Mouse (Mus musculus): ENCODE measurements around the gene Cdh24. TPM values are rescaled to one million over a fixed set of nuclear protein-coding genes. Genes with fewer than 3 reads are reported as not detected.

Gene Cdh24
- total and polyA plus RNA-seq, 3 experiments = 0.18 to 1.1 (median 0.31) TPM

GRCm38 (mm10) chr14:54682396-54682795 lies 41.2 kb upstream of the Cdh24 start:
- intact Hi-C loops (cut with DNase I) = loop anchor here (10.0 kb wide), 2 partner anchors 332 to 428 kb away; partner anchors contain the start of genes Abhd4, Dad1 and Ngdn
- H3K36me3 ChIP-seq (ENCODE audit: control insufficient read depth, insufficient read depth, low read length) = peaks cover 21% of the 10 kb centered on the region
- WGBS = 65% methylated on average over 3 of the region's 3 CpGs

GRCm38 (mm10) chr14:54678657-54679304 lies 37.6 kb upstream of the Cdh24 start:
- Histone ChIP-seq H3K9ac (ENCODE audit: low read depth, low read length) (no peak overlapping the region), H3K27me3 (ENCODE audit: control insufficient read depth, insufficient read depth, low read length) (no peaks in the 10 kb centered on the region), H3K27ac (no peak overlapping the region), H3K4me3 (no peak overlapping the region), H3K36me3 (ENCODE audit: control insufficient read depth, insufficient read depth, low read length) (peaks cover 27% of the 10 kb centered on the region), H3K79me2 (replicated peaks; ENCODE audit: control insufficient read depth, insufficient read depth, low read length) (peaks cover 8% of the 10 kb centered on the region), H3K4me1 (ENCODE audit: control insufficient read depth, insufficient read depth, low read length) (peaks cover 3% of the 10 kb centered on the region)
- DNase-seq = no peak
- intact Hi-C loops (cut with DNase I) = no loop called here
- TF ChIP-seq POLR2A (IDR thresholded peaks at IDR 0.05; ENCODE audit: insufficient read depth, low read depth, low read length) = no peak
- WGBS = 85% methylated on average over 16 of the region's 16 CpGs

More at GRCm38 (mm10) chr14:54682396-54682795, 41.2 kb upstream of the Cdh24 start:
- no peak for TF ChIP-seq CTCF (IDR thresholded peaks at IDR 0.05)
- TF ChIP-seq EP300 (IDR thresholded peaks at IDR 0.05; ENCODE audit: insufficient read depth, low read depth, low read length) = no peak
- no peak for TF ChIP-seq POLR2A (IDR thresholded peaks at IDR 0.05; ENCODE audit: insufficient read depth, low read depth, low read length)
- H3K9ac ChIP-seq (ENCODE audit: low read depth, low read length) = no peak overlapping the region
- H3K4me3 ChIP-seq = no peak overlapping the region
- H3K4me1 ChIP-seq (ENCODE audit: control insufficient read depth, insufficient read depth, low read length) = peaks cover 2% of the 10 kb centered on the region; the same call in 1 of the 2 replicates
- peaks cover 8% of the 10 kb centered on the region for H3K79me2 ChIP-seq (replicated peaks; ENCODE audit: control insufficient read depth, insufficient read depth, low read length)
- no peaks in the 10 kb centered on the region for H3K27me3 ChIP-seq (ENCODE audit: control insufficient read depth, insufficient read depth, low read length)
- DNase-seq = no peak
- H3K27ac ChIP-seq = no peak overlapping the region

GRCm38 (mm10) chr14:54676290-54676689 lies 35.1 kb upstream of the Cdh24 start:
- peaks cover 16% of the 10 kb centered on the region for H3K36me3 ChIP-seq (ENCODE audit: control insufficient read depth, insufficient read depth, low read length)
- intact Hi-C loops (cut with DNase I) = no loop called here
- no peak overlapping the region for H3K9ac ChIP-seq (ENCODE audit: low read depth, low read length)
- DNase-seq = no peak
- H3K4me3 ChIP-seq = no peak overlapping the region
- H3K4me1 ChIP-seq (ENCODE audit: control insufficient read depth, insufficient read depth, low read length) = peaks cover 1% of the 10 kb centered on the region; the same call in 1 of the 2 replicates
- H3K79me2 ChIP-seq (replicated peaks; ENCODE audit: control insufficient read depth, insufficient read depth, low read length) = 0 out of 2 replicates have a peak, but pooled peaks cover 1% of the 10 kb centered on the region
- 71% methylated on average over 5 of the region's 5 CpGs for WGBS
- no peaks in the 10 kb centered on the region for H3K27me3 ChIP-seq (ENCODE audit: control insufficient read depth, insufficient read depth, low read length)
- H3K27ac ChIP-seq = no peak overlapping the region
- no peak for TF ChIP-seq CTCF (IDR thresholded peaks at IDR 0.05)
- no peak for TF ChIP-seq EP300 (IDR thresholded peaks at IDR 0.05; ENCODE audit: insufficient read depth, low read depth, low read length)
- TF ChIP-seq POLR2A (IDR thresholded peaks at IDR 0.05; ENCODE audit: insufficient read depth, low read depth, low read length) = no peak

- 0 out of 2 replicates have a peak, but pooled peaks cover 1% of the 10 kb centered on the region for H3K79me2 ChIP-seq (replicated peaks; ENCODE audit: control insufficient read depth, insufficient read depth, low read length)
- peaks cover 1% of the 10 kb centered on the region; the same call in 1 of the 2 replicates for H3K4me1 ChIP-seq (ENCODE audit: control insufficient read depth, insufficient read depth, low read length)
- WGBS = 49% methylated on average over 2 of the region's 2 CpGs
- no peaks in the 10 kb centered on the region for H3K27me3 ChIP-seq (ENCODE audit: control insufficient read depth, insufficient read depth, low read length)
- no peak overlapping the region for H3K9ac ChIP-seq (ENCODE audit: low read depth, low read length)
- H3K4me3 ChIP-seq = no peak overlapping the region
- H3K27ac ChIP-seq = no peak overlapping the region
- DNase-seq = no peak
- intact Hi-C loops (cut with DNase I) = no loop called here
- TF ChIP-seq CTCF (IDR thresholded peaks at IDR 0.05) = no peak
- TF ChIP-seq POLR2A (IDR thresholded peaks at IDR 0.05; ENCODE audit: insufficient read depth, low read depth, low read length) = no peak
- H3K36me3 ChIP-seq (ENCODE audit: control insufficient read depth, insufficient read depth, low read length) = peaks cover 16% of the 10 kb centered on the region
These were observed 33.2 kb upstream of the Cdh24 start for GRCm38 (mm10) chr14:54674317-54674716.

GRCm38 (mm10) chr14:54669381-54669780 lies 28.2 kb upstream of the Cdh24 start:
- Histone ChIP-seq H3K27ac (no peak overlapping the region), H3K36me3 (ENCODE audit: control insufficient read depth, insufficient read depth, low read length) (peaks cover 5% of the 10 kb centered on the region), H3K4me1 (ENCODE audit: control insufficient read depth, insufficient read depth, low read length) (no peaks in the 10 kb centered on the region), H3K27me3 (ENCODE audit: control insufficient read depth, insufficient read depth, low read length) (no peaks in the 10 kb centered on the region), H3K9ac (ENCODE audit: low read depth, low read length) (no peak overlapping the region), H3K79me2 (replicated peaks; ENCODE audit: control insufficient read depth, insufficient read depth, low read length) (no peaks in the 10 kb centered on the region), H3K4me3 (no peak overlapping the region)
- intact Hi-C loops (cut with DNase I) = loop anchor here (1.0 kb wide), 1 partner anchor 32 kb away; no protein-coding TSS in a partner anchor
- WGBS = 67% methylated on average over 4 of the region's 4 CpGs
- DNase-seq = peak; percentile 39 to 63
- no peak for TF ChIP-seq EP300 (IDR thresholded peaks at IDR 0.05; ENCODE audit: insufficient read depth, low read depth, low read length)
- peak; percentile 89 for TF ChIP-seq CTCF (IDR thresholded peaks at IDR 0.05)

- no peak for TF ChIP-seq POLR2A (IDR thresholded peaks at IDR 0.05; ENCODE audit: insufficient read depth, low read depth, low read length)
- no peak for TF ChIP-seq EP300 (IDR thresholded peaks at IDR 0.05; ENCODE audit: insufficient read depth, low read depth, low read length)
- no peak for TF ChIP-seq CTCF (IDR thresholded peaks at IDR 0.05)
- Histone ChIP-seq H3K9ac (ENCODE audit: low read depth, low read length) (no peak overlapping the region), H3K79me2 (replicated peaks; ENCODE audit: control insufficient read depth, insufficient read depth, low read length) (no peaks in the 10 kb centered on the region), H3K27me3 (ENCODE audit: control insufficient read depth, insufficient read depth, low read length) (no peaks in the 10 kb centered on the region), H3K27ac (no peak overlapping the region), H3K4me3 (no peak overlapping the region), H3K36me3 (ENCODE audit: control insufficient read depth, insufficient read depth, low read length) (no peaks in the 10 kb centered on the region; the same call in none of the 2 replicates), H3K4me1 (ENCODE audit: control insufficient read depth, insufficient read depth, low read length) (no peaks in the 10 kb centered on the region)
- WGBS = 86% methylated on average over 10 of the region's 10 CpGs
- intact Hi-C loops (cut with DNase I) = no loop called here
- no peak for DNase-seq
These were observed 23.5 kb upstream of the Cdh24 start for GRCm38 (mm10) chr14:54664477-54665222.
